Mouse (Mus musculus) E14TG2a.4 (cell line): ENCODE results near the gene Gdpd3.

ENCODE experiments used
- CTCF ChIP-seq: conservative IDR thresholded peaks from 2 replicates; pipeline ENCODE4 v1.5.1; 2014; ENCODE audit warnings: low read length
- NANOG ChIP-seq: IDR thresholded peaks from 2 replicates; pipeline ENCODE4 v1.6.1; 2014; ENCODE audit warnings: borderline replicate concordance, low read length, mixed read lengths
- POU5F1 ChIP-seq: IDR thresholded peaks from 2 replicates; pipeline ENCODE4 v1.6.1; 2014; ENCODE audit warnings: low read length, borderline replicate concordance

DNA sequence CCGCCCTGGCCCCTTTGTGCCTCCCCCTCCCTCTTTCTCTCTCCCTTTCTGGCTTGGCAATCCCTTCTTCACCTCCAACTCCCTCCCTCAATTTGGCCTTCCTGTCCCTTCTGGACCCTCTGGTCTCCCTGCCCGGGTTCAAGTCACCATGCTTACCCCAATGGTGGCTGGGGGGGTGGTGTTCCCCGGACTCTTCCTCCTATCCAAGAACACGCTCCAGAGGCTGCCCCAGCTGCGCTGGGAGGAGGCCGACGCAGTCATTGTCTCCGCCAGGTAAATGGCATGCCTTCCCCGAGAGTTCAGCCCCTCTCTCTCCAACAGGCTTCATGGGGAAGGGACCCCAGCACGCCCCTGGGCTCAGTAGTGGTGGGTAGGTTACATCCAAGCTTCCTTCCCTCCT lies 57.8 kb downstream of the Gdpd3 start:
- TF ChIP-seq CTCF (no peak), POU5F1 (no peak), NANOG (no peak)
